Mouse (Mus musculus): ENCODE data around the gene Arel1.

GRCm38 (mm10) chr12:84872310-84872709 lies 98.4 kb downstream of the Arel1 start:
- TF ChIP-seq CTCF (IDR thresholded peaks at IDR 0.05; ENCODE audit: control insufficient read depth, insufficient read depth, low read length) (no peak), POLR2A (IDR thresholded peaks at IDR 0.05; ENCODE audit: borderline replicate concordance, control insufficient read depth, low read depth, low read length) (no peak)

Measured in bone marrow, adult 2 months (tissue).